21 mouse cellular contexts compared by ENCODE assay signal in genomic region chr3:8046348-8046747, GRCm38 (mm10).
DNase-seq lines count a peak whose midpoint lies in the region; ATAC-seq and TF ChIP-seq lines count a peak whose summit lies in the region.
"Had no signal": no experiment of that assay in that cellular context is flagged by ENCODE, and none has a peak within 500 bp of the region (broad histone marks: within the 10 kb centered on the region; RNA-seq: fewer than 3 reads in every experiment).

No protein-coding gene starts in this region.

- no peaks in the 10 kb centered on the region for H3K36me3 ChIP-seq in kidney, embryonic 16.5 days (ENCODE audit: insufficient read depth, low read length)
- H3K36me3 ChIP-seq in limb, embryonic 14.5 days (ENCODE audit: control insufficient read depth, insufficient read depth, low read length): no peaks in the 10 kb centered on the region
- H3K36me3 ChIP-seq: heart, embryonic 15.5 days; kidney, embryonic 15.5 days; limb, embryonic 12.5 days; midbrain, embryonic 15.5 days; neural tube, embryonic 12.5 days had no signal

- H3K9me3 ChIP-seq in kidney, embryonic 16.5 days (ENCODE audit: low read length): no peaks in the 10 kb centered on the region
- no peaks in the 10 kb centered on the region for H3K9me3 ChIP-seq in limb, embryonic 14.5 days (ENCODE audit: control insufficient read depth, low read length)
- H3K9me3 ChIP-seq: forebrain, embryonic 13.5 days; heart, embryonic 15.5 days; kidney, embryonic 15.5 days; limb, embryonic 12.5 days; megakaryocyte, embryonic 14.5 days; midbrain, embryonic 15.5 days; neural tube, embryonic 12.5 days had no signal

- no peak for ATAC-seq in kidney, embryonic 16.5 days (ENCODE audit: low FRiP score, low TSS enrichment)
- ATAC-seq in Patski: peak; percentile 54
- ATAC-seq in limb, embryonic 14.5 days (ENCODE audit: low FRiP score, low read depth): no peak
- ATAC-seq: CD4-positive, CD25-positive, alpha-beta regulatory T cell, adult 4 months; forebrain, embryonic 13.5 days; lung, postnatal 0 days; midbrain, embryonic 15.5 days had no signal

- DNase-seq in kidney, postnatal 10 days: peak; percentile 12
- no peak for DNase-seq in Patski (ENCODE audit: low read depth, low spot score)
- DNase-seq in embryo, embryonic 11 days: peak; percentile 39
- peak; percentile 27 for DNase-seq in limb, embryonic 14.5 days (ENCODE audit: low spot score)
- DNase-seq in ovary, postnatal 14 days (ENCODE audit: low spot score): no peak
- DNase-seq in cerebellum, adult 9-10 months: no peak
- DNase-seq: cerebellum, adult 11-12 months; cerebellum, postnatal 36 days; right cerebral cortex, postnatal 14 days; thymus, postnatal 25 days had no signal

- H3K4me1 ChIP-seq in kidney, embryonic 16.5 days (ENCODE audit: insufficient read depth, low read length): no peaks in the 10 kb centered on the region
- no peaks in the 10 kb centered on the region for H3K4me1 ChIP-seq in limb, embryonic 14.5 days (ENCODE audit: control insufficient read depth, insufficient read depth, low read length)
- H3K4me1 ChIP-seq: forebrain, embryonic 13.5 days; heart, embryonic 15.5 days; kidney, embryonic 15.5 days; limb, embryonic 12.5 days; megakaryocyte, embryonic 14.5 days; midbrain, embryonic 15.5 days; neural tube, embryonic 12.5 days had no signal

- POLR2A ChIA-PET in Patski (lab: Charles Lee): interaction anchor here (1.2 kb wide), 1 partner anchor 9 kb away, joined by 3 read pairs; no protein-coding TSS in a partner anchor

- no peak for TF ChIP-seq CTCF in Patski (IDR thresholded peaks at IDR 0.05)

- no peak overlapping the region for H3K4me3 ChIP-seq in kidney, embryonic 16.5 days (ENCODE audit: low read length)
- H3K4me3 ChIP-seq in limb, embryonic 14.5 days (replicated peaks; ENCODE audit: low read length): no peak overlapping the region
- H3K4me3 ChIP-seq: forebrain, embryonic 13.5 days; heart, embryonic 15.5 days; kidney, embryonic 15.5 days; limb, embryonic 12.5 days; megakaryocyte, embryonic 14.5 days; midbrain, embryonic 15.5 days; neural tube, embryonic 12.5 days had no signal

- no peak for TF ChIP-seq POLR2A in limb, embryonic 14.5 days (IDR thresholded peaks at IDR 0.05; ENCODE audit: borderline replicate concordance, extremely low read depth, insufficient read depth, insufficient read length)

- 54% methylated on average over 3 of the region's 3 CpGs for WGBS in kidney, embryonic 16.5 days
- WGBS in limb, embryonic 14.5 days: 36% methylated on average over 3 of the region's 3 CpGs

- in situ Hi-C loops in Patski (cut with MboI; ENCODE audit: low pct_unique_long_range_greater_than_20kb): no loop called here

- H3K27me3 ChIP-seq in kidney, embryonic 16.5 days (ENCODE audit: insufficient read depth, low read length): no peaks in the 10 kb centered on the region
- H3K27me3 ChIP-seq in Patski: peaks cover 21% of the 10 kb centered on the region
- no peaks in the 10 kb centered on the region for H3K27me3 ChIP-seq in limb, embryonic 14.5 days (ENCODE audit: control insufficient read depth, insufficient read depth, low read length)
- H3K27me3 ChIP-seq: forebrain, embryonic 13.5 days; heart, embryonic 15.5 days; kidney, embryonic 15.5 days; limb, embryonic 12.5 days; megakaryocyte, embryonic 14.5 days; midbrain, embryonic 15.5 days; neural tube, embryonic 12.5 days had no signal

- H3K9ac ChIP-seq in kidney, embryonic 16.5 days (replicated peaks; ENCODE audit: low read length): no peak overlapping the region
- no peak overlapping the region for H3K9ac ChIP-seq in limb, embryonic 14.5 days (ENCODE audit: low read depth, low read length, severe bottlenecking)
- H3K9ac ChIP-seq: forebrain, embryonic 13.5 days; heart, embryonic 15.5 days; kidney, embryonic 15.5 days; limb, embryonic 12.5 days; liver, embryonic 14.5 days; midbrain, embryonic 15.5 days; neural tube, embryonic 12.5 days had no signal

- no peak overlapping the region for H3K27ac ChIP-seq in kidney, embryonic 16.5 days (ENCODE audit: low read length)
- H3K27ac ChIP-seq in limb, embryonic 14.5 days (replicated peaks; ENCODE audit: low read depth, low read length): no peak overlapping the region
- H3K27ac ChIP-seq: forebrain, embryonic 13.5 days; heart, embryonic 15.5 days; kidney, embryonic 15.5 days; limb, embryonic 12.5 days; liver, embryonic 14.5 days; midbrain, embryonic 15.5 days; neural tube, embryonic 12.5 days had no signal

- no peak overlapping the region for H3K4me2 ChIP-seq in kidney, embryonic 16.5 days (replicated peaks; ENCODE audit: low read depth, low read length)
- H3K4me2 ChIP-seq in limb, embryonic 14.5 days (replicated peaks; ENCODE audit: low read depth, low read length, severe bottlenecking): no peak overlapping the region
- H3K4me2 ChIP-seq: forebrain, embryonic 13.5 days; heart, embryonic 15.5 days; kidney, embryonic 15.5 days; limb, embryonic 12.5 days; midbrain, embryonic 15.5 days; neural tube, embryonic 12.5 days had no signal

- CTCF ChIA-PET in Patski (lab: Charles Lee): interaction anchor here (1.6 kb wide), 1 partner anchor 11 kb away, joined by 5 read pairs; no protein-coding TSS in a partner anchor

Comparison
In these comparisons a context has a peak if more than half of its experiments do, and no peak if none do; other contexts are left out.
1. DNase-seq: peak in kidney, postnatal 10 days (single experiment), embryo, embryonic 11 days (single experiment) and limb, embryonic 14.5 days (single experiment); none in Patski (single experiment), ovary, postnatal 14 days (single experiment) and cerebellum, adult 9-10 months (single experiment).